Mouse (Mus musculus) splenic B cell, adult 2 months (primary cell): ENCODE measurements around the gene Lrfn5.

Source experiments
- DNase-seq: peaks from one replicate; pipeline ENCODE4 v3.0.0-alpha.2; 2011; ENCODE audit warnings: low read depth, low spot score
- H3K27me3 ChIP-seq: 2 replicates; pipeline ENCODE4 v1.6.1; 2012; ENCODE audit warnings: mild to moderate bottlenecking, low read length, moderate library complexity, mixed read lengths; ENCODE audit not compliant: control insufficient read depth, poor library complexity, insufficient read depth, severe bottlenecking
- H3K36me3 ChIP-seq: 2 replicates; pipeline ENCODE4 v1.6.1; 2012; ENCODE audit warnings: mild to moderate bottlenecking, low read length, moderate library complexity, mixed read lengths; ENCODE audit not compliant: control insufficient read depth, poor library complexity, insufficient read depth, severe bottlenecking

Gene Lrfn5

GRCm38 (mm10) chr12:61826311-61826710 is 303.4 kb downstream of the Lrfn5 start:
- H3K36me3 ChIP-seq, result no peaks in the 10 kb centered on the region
- DNase-seq, result no peak
- H3K27me3 ChIP-seq, result no peaks in the 10 kb centered on the region

DNA sequence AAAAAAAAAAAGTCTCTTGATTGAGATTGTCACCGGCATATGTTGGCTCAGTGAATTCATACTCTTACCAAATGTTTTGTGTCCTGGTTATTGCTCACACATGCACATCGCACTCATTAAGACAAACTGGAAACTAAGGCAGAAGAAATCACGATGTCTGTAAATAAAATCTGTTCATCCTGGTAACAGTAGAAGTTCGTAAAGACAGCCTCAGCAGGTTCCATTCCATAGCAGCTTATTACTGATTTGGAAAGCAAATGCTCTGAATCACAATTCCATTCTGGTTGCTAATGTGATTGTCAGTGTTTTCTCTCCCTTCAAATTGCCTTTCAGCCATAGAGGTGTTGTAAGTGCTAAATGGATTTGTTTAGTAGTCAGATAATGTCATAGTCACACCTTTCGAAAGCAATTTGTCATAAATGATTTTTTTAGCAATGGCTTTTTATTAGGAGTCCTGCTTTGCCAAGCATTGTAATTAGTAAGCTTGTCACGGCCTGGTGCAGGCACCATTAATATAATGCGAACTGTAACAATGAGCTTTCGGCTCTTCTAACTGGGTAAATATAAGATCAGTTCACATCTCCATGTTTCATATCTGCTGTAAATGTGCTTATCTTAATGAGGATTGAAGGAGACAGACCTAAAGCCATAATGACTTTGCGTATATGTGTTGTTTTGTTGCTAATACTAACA is 319.8 kb downstream of the Lrfn5 start:
- Histone ChIP-seq H3K27me3 (no peaks in the 10 kb centered on the region), H3K36me3 (no peaks in the 10 kb centered on the region)
- no peak for DNase-seq

DNA sequence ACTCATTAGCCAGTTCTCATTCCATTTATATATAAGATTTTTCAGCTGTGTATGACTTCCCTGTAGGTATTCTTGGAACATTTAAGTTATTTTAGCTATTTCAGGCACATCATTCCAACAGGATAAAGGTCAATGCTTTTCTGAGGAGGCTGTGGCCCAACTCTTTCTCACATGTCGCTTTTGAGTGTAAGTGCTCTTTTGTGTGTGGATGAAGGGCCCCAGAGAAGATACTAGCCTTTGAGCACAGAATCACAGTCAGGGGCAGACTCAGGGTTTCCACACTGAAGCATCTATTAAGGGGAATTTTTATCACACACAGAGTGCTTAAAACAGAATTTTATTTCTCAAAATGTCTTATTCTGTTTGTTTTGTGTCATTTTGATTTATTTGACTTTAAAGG is 331.2 kb downstream of the Lrfn5 start:
- no peaks in the 10 kb centered on the region for H3K27me3 ChIP-seq
- DNase-seq, result no peak
- H3K36me3 ChIP-seq, result no peaks in the 10 kb centered on the region
